Mouse (Mus musculus): ENCODE measurements around the gene Gna15. TPM values are rescaled to one million over a fixed set of nuclear protein-coding genes. Genes with fewer than 3 reads are reported as not detected.
A peak's percentile ranks its signal among the peaks of the same experiment; 100 is the strongest.

Gene Gna15
- total and polyA plus RNA-seq, 3 experiments, result 23.0 to 142 (median 33.0) TPM

GRCm38 (mm10) chr10:81570831-81571500 lies 46.9 kb upstream of the Gna15 start (continued):
- TF ChIP-seq E2F4 (IDR thresholded peaks at IDR 0.05; ENCODE audit: borderline replicate concordance, low read depth, low read length) (no peak), JUND (IDR thresholded peaks at IDR 0.05; ENCODE audit: low read depth, low read length) (no peak), SMC3 (IDR thresholded peaks at IDR 0.05; ENCODE audit: low read depth, low read length) (no peak), NRF1 (IDR thresholded peaks at IDR 0.05; ENCODE audit: insufficient read depth, low read depth, low read length, poor library complexity, severe bottlenecking) (no peak), EP300 (IDR thresholded peaks at IDR 0.05; ENCODE audit: low read depth in 1 of 2, low read length in 2 of 2) (no peak), CHD1 (IDR thresholded peaks at IDR 0.05; ENCODE audit: low read depth, low read length) (no peak)

DNA sequence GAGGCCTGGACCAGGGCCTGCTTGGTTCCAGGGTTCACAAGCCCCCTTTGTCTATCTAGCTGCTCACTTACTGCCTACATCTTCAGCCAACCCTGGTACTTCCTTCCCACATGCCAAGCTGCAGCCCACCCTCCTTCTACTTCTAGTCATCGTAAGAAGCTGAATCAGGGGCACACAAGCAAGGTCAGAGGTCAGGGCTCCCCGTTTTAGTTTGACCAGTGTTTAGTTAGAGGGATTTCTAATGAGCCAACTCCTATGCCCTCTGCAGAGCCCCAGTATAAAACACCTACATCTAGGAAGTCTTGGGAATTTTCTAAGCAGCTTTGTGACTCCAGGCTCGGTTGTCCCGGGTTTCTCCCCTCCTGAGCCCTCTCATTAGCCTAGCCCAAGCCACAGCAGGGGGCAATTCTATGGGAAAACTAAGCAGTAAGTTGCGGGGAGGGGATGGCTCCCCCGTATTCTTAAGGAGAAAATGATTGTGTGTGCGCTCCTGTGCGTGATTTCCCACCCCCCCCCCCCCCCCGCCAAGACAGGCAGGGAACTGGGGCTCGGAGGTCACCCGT lies 46.3 kb upstream of the Gna15 start:
- Histone ChIP-seq H3K27me3 (ENCODE audit: control insufficient read depth in 1 of 2, insufficient read depth in 2 of 2, low read length in 2 of 2) (no peaks in the 10 kb centered on the region), H3K4me1 (ENCODE audit: control insufficient read depth in 1 of 2, insufficient read depth in 2 of 2, low read length in 2 of 2) (peaks cover 3 to 26% of the 10 kb centered on the region in 2 experiments; a peak in 3 of 4 replicates), H3K36me3 (ENCODE audit: control insufficient read depth in 1 of 2, insufficient read depth in 2 of 2, low read length in 2 of 2) (peaks cover 0 to 12% of the 10 kb centered on the region in 2 experiments; a peak in 2 of 4 replicates), H3K4me3 (ENCODE audit: control insufficient read depth in 1 of 2, insufficient read depth in 1 of 2, low read depth in 2 of 2, low read length in 2 of 2) (peak overlapping the region; percentile 69 to 79; a peak in 3 of 4 replicates), H3K79me2 (ENCODE audit: control insufficient read depth, insufficient read depth, low read length, poor library complexity) (no peaks in the 10 kb centered on the region; the same call in 1 of the 2 replicates), H3K27ac (ENCODE audit: control insufficient read depth, low read depth, low read length) (no peak overlapping the region), H3K9me3 (replicated peaks; ENCODE audit: insufficient read depth, low read length) (no peaks in the 10 kb centered on the region), H3K9ac (ENCODE audit: control insufficient read depth, low read depth, low read length, poor library complexity, severe bottlenecking) (peak overlapping the region; percentile 88)
- TF ChIP-seq MEF2A (IDR thresholded peaks at IDR 0.05; ENCODE audit: extremely low read depth, insufficient replicate concordance, low read depth, low read length, poor library complexity, severe bottlenecking), result no peak
- no peak for TF ChIP-seq SMC3 (IDR thresholded peaks at IDR 0.05; ENCODE audit: low read depth, low read length)
- no peak for TF ChIP-seq GABPA (IDR thresholded peaks at IDR 0.05; ENCODE audit: low read depth, low read length)
- no peak for TF ChIP-seq HCFC1 (IDR thresholded peaks at IDR 0.05; ENCODE audit: low read depth, low read length)
- no peak for TF ChIP-seq CHD2 (IDR thresholded peaks at IDR 0.05; ENCODE audit: low read length)
- no peak for TF ChIP-seq TCF12 (IDR thresholded peaks at IDR 0.05; ENCODE audit: low read depth, low read length)
- no peak for TF ChIP-seq POLR2AphosphoS2 (IDR thresholded peaks at IDR 0.05; ENCODE audit: low read length)
- TF ChIP-seq ZKSCAN1 (IDR thresholded peaks at IDR 0.05; ENCODE audit: low read depth, low read length), result no peak
- TF ChIP-seq USF2 (IDR thresholded peaks at IDR 0.05; ENCODE audit: borderline replicate concordance in 1 of 2, insufficient read depth in 1 of 2, low read depth in 1 of 2, low read length in 2 of 2), result no peak
- no peak for TF ChIP-seq UBTF (IDR thresholded peaks at IDR 0.05; ENCODE audit: borderline replicate concordance, insufficient read depth, low read depth, low read length)
- no peak for TF ChIP-seq CTCF (IDR thresholded peaks at IDR 0.05 in 2 of 3, conservative IDR thresholded peaks at IDR 0.05 in 1 of 3; ENCODE audit: control insufficient read depth in 1 of 3, insufficient read depth in 1 of 3, low read depth in 2 of 3, low read length in 3 of 3, poor library complexity in 1 of 3, severe bottlenecking in 1 of 3)
- TF ChIP-seq MYB (IDR thresholded peaks at IDR 0.05; ENCODE audit: low read depth, low read length), result no peak
- no peak for TF ChIP-seq RAD21 (IDR thresholded peaks at IDR 0.05; ENCODE audit: low read depth, low read length)
- no peak for DNase-seq (ENCODE audit: low read depth, low spot score)

Measured in MEL (cell line).